Mouse (Mus musculus) bone marrow, adult 2 months (tissue): ENCODE data around the gene Slc1a2.

Experiments
- CTCF ChIP-seq: fragments of 200-500 bp; IDR thresholded peaks from 2 replicates; pipeline ENCODE4 v1.5.1; 2011; ENCODE audit warnings: low read length, control low read depth; ENCODE audit not compliant: control insufficient read depth, insufficient read depth
- POLR2A ChIP-seq: fragments of 200-500 bp; IDR thresholded peaks from 2 replicates; pipeline ENCODE4 v1.6.1; 2011; ENCODE audit warnings: low read depth, mild to moderate bottlenecking, control low read depth, low read length, borderline replicate concordance; ENCODE audit not compliant: control insufficient read depth

GRCm38 (mm10) chr2:102829201-102829600, 170.7 kb downstream of the Slc1a2 start:
- TF ChIP-seq CTCF (no peak), POLR2A (no peak)
